Mouse (Mus musculus): ENCODE measurements around the gene Sigmar1.
"Not testable (repeated sequence)": the region's sequence is repeated elsewhere in the genome, so short reads cannot be mapped to it uniquely, and the experiment has no call there.

The Sigmar1 gene

GRCm38 (mm10) chr4:41755338-41756305 is at the start of gene Sigmar1:
Sigmar1 (minus strand) TSS chr4:41756157.
- CTCF ChIA-PET = interaction anchor here (0.5 kb wide), 1 partner anchor 112 kb away, joined by 3 read pairs; no protein-coding TSS in a partner anchor

GRCm38 (mm10) chr4:41783197-41783596 is 27.2 kb upstream of the Sigmar1 start:
- CTCF ChIA-PET = not testable (repeated sequence)

GRCm38 (mm10) chr4:41782711-41783110 is 26.8 kb upstream of the Sigmar1 start:
- CTCF ChIA-PET = not testable (repeated sequence)

- CTCF ChIA-PET = not testable (repeated sequence)
These were observed 26.0 kb upstream of the Sigmar1 start for GRCm38 (mm10) chr4:41781748-41782485.

GRCm38 (mm10) chr4:41781271-41781670 is 25.3 kb upstream of the Sigmar1 start:
- CTCF ChIA-PET = not testable (repeated sequence)

- CTCF ChIA-PET = not testable (repeated sequence)
These were observed 19.9 kb upstream of the Sigmar1 start for GRCm38 (mm10) chr4:41775840-41776239.

GRCm38 (mm10) chr4:41774506-41774905 is 18.5 kb upstream of the Sigmar1 start:
- CTCF ChIA-PET = interaction anchor here (0.7 kb wide), 1 partner anchor 36 kb away, joined by 11 read pairs; no protein-coding TSS in a partner anchor

- CTCF ChIA-PET = not testable (repeated sequence)
These were observed 18.0 kb upstream of the Sigmar1 start, which contains the start of gene Ccl27a for GRCm38 (mm10) chr4:41774002-41774401. Ccl27a (minus strand) TSS chr4:41774247.

GRCm38 (mm10) chr4:41773502-41773901 is 17.5 kb upstream of the Sigmar1 start:
- CTCF ChIA-PET = not testable (repeated sequence)

- CTCF ChIA-PET = not testable (repeated sequence)
These were observed 17.0 kb upstream of the Sigmar1 start for GRCm38 (mm10) chr4:41772946-41773345.

- CTCF ChIA-PET = not testable (repeated sequence)
These were observed 11.3 kb upstream of the Sigmar1 start for GRCm38 (mm10) chr4:41767301-41767700.

- CTCF ChIA-PET = not testable (repeated sequence)
These were observed 7.2 kb upstream of the Sigmar1 start for GRCm38 (mm10) chr4:41763176-41763575.

GRCm38 (mm10) chr4:41762688-41763114 is 6.7 kb upstream of the Sigmar1 start:
- CTCF ChIA-PET = not testable (repeated sequence)

GRCm38 (mm10) chr4:41762099-41762687 is 6.2 kb upstream of the Sigmar1 start:
- CTCF ChIA-PET = no interaction called here

GRCm38 (mm10) chr4:41761680-41762079 is 5.7 kb upstream of the Sigmar1 start:
- CTCF ChIA-PET = no interaction called here

GRCm38 (mm10) chr4:41760911-41761310 is 5.0 kb upstream of the Sigmar1 start:
- CTCF ChIA-PET = no interaction called here

GRCm38 (mm10) chr4:41760288-41760721 is 4.3 kb upstream of the Sigmar1 start:
- CTCF ChIA-PET = no interaction called here

- CTCF ChIA-PET = no interaction called here
These were observed 3.8 kb upstream of the Sigmar1 start for GRCm38 (mm10) chr4:41759656-41760287.

GRCm38 (mm10) chr4:41759206-41759605 is 3.2 kb upstream of the Sigmar1 start:
- CTCF ChIA-PET = no interaction called here

- CTCF ChIA-PET = no interaction called here
These were observed 2.7 kb upstream of the Sigmar1 start for GRCm38 (mm10) chr4:41758701-41759100.

- CTCF ChIA-PET = interaction anchor here (0.6 kb wide), 1 partner anchor 306 kb away, joined by 3 read pairs; no protein-coding TSS in a partner anchor
These were observed 2.1 kb upstream of the Sigmar1 start for GRCm38 (mm10) chr4:41758021-41758420.

Measured in spleen, embryonic (tissue).